Mouse (Mus musculus): ENCODE measurements around the gene Olfr1105.

DNA sequence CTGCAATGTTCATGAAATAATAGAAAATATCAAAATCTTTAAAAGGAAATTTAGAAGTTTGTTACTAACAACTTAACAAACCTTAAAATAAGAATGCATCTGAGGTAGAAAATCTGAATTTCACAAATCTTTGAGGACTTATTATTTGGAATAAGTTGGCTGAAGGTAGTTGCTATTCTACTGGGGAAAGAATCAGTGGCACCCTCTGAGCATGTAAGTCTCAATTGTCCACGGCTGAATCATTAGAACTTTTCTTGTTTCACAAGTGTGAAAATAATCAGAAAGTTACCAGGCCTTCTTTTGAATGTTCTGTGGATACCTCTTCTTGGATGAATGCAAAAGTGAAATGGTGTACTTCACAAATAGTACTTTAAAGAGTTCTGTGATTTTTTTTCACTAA, 39.4 kb upstream of the Olfr1105 start, which contains the start of gene Olfr1107:
- TF ChIP-seq POLR2A (IDR thresholded peaks at IDR 0.05; ENCODE audit: borderline replicate concordance, control insufficient read depth, low read depth, low read length) (no peak), CTCF (IDR thresholded peaks at IDR 0.05; ENCODE audit: control insufficient read depth, insufficient read depth, low read length) (no peak)
